Comparison of ENCODE assay signal across 8 mouse cellular contexts in the genomic region with DNA sequence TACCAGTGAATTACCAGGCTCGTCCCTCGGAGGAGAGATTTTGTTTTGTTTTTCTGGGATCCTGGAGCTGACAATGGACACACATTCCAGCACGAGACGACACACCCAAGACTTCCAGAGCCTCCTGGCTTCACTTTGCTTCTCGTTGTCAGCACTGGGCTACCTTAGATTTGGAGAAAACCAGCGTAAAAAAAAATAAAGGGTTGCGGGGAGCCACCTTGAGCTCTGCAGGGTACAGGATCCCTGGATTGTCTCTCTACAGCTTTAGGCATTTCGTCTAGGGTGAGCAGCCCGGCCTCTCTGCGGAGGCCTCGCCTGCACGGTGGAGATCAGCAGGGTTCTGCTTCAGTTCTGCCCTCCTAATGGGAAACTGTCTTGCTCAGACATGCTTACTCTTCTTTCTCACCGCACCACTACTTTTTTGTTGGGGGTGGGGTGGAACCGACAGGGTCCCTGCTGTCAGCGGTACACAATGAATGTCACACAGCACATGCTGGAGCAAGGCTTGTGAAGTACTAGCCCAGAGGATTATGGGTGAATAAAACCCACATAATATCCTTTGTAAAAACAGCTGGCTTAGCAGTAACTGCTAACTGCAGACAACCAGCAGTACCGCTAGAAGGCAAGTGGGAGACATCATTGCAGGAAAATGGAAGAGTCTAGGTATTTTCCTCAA.
DNase-seq lines count a peak whose midpoint lies in the region; ATAC-seq and TF ChIP-seq lines count a peak whose summit lies in the region.

No protein-coding gene starts in this region.

- no peaks in the 10 kb centered on the region for H3K27me3 ChIP-seq in heart, embryonic 12.5 days (replicated peaks)
- peaks cover 18% of the 10 kb centered on the region; the same call in 1 of the 2 replicates for H3K27me3 ChIP-seq in kidney, embryonic 16.5 days (ENCODE audit: insufficient read depth, low read length)
- H3K27me3 ChIP-seq in liver, adult 2 months (ENCODE audit: control insufficient read depth, insufficient read depth, low read length), result no peaks in the 10 kb centered on the region
- H3K27me3 ChIP-seq in midbrain, postnatal 0 days (ENCODE audit: insufficient read depth, low read length), result no peaks in the 10 kb centered on the region; the same call in 1 of the 2 replicates
- no peaks in the 10 kb centered on the region for H3K27me3 ChIP-seq in splenic B cell, adult 2 months (ENCODE audit: control insufficient read depth, insufficient read depth, low read length, poor library complexity, severe bottlenecking)

- H3K27ac ChIP-seq in heart, embryonic 12.5 days (ENCODE audit: poor library complexity, severe bottlenecking), result peak overlapping the region; percentile 84
- peak overlapping the region; percentile 83 for H3K27ac ChIP-seq in kidney, embryonic 16.5 days (ENCODE audit: low read length)
- peak overlapping the region; percentile 37; the same call in 1 of the 2 replicates for H3K27ac ChIP-seq in liver, adult 2 months (replicated peaks; ENCODE audit: insufficient read depth, low read depth, low read length)
- H3K27ac ChIP-seq in midbrain, postnatal 0 days (ENCODE audit: low read depth, low read length), result peak overlapping the region; percentile 79

- no peaks in the 10 kb centered on the region for H3K36me3 ChIP-seq in heart, embryonic 12.5 days
- H3K36me3 ChIP-seq in kidney, embryonic 16.5 days (ENCODE audit: insufficient read depth, low read length), result no peaks in the 10 kb centered on the region
- H3K36me3 ChIP-seq in liver, adult 2 months (ENCODE audit: control insufficient read depth, insufficient read depth, low read length), result no peaks in the 10 kb centered on the region
- H3K36me3 ChIP-seq in midbrain, postnatal 0 days (ENCODE audit: insufficient read depth, low read length), result no peaks in the 10 kb centered on the region
- H3K36me3 ChIP-seq in splenic B cell, adult 2 months (ENCODE audit: control insufficient read depth, insufficient read depth, low read length, poor library complexity, severe bottlenecking), result no peaks in the 10 kb centered on the region

- TF ChIP-seq CTCF in liver, adult 2 months (IDR thresholded peaks at IDR 0.05; ENCODE audit: low read depth, low read length), result peak; percentile 62; the same call in 1 of the 2 replicates
- TF ChIP-seq CTCF in midbrain, postnatal 0 days (IDR thresholded peaks at IDR 0.05), result peak; percentile 67

- no peak for TF ChIP-seq POLR2A in liver, adult 2 months (IDR thresholded peaks at IDR 0.05; ENCODE audit: extremely low read depth, insufficient read depth, low read length)

- 23% methylated on average over 16 of the region's 16 CpGs for WGBS in heart, embryonic 12.5 days
- 21% methylated on average over 16 of the region's 16 CpGs for WGBS in kidney, embryonic 16.5 days
- WGBS in liver, adult 2 months, result 6% methylated on average over 16 of the region's 16 CpGs
- 19% methylated on average over 16 of the region's 16 CpGs for WGBS in midbrain, postnatal 0 days

- H3K4me2 ChIP-seq in heart, embryonic 12.5 days, result peak overlapping the region; percentile 56
- peak overlapping the region; percentile 37 for H3K4me2 ChIP-seq in kidney, embryonic 16.5 days (replicated peaks; ENCODE audit: low read depth, low read length)
- H3K4me2 ChIP-seq in midbrain, postnatal 0 days (ENCODE audit: low read depth, low read length, poor library complexity, severe bottlenecking), result peak overlapping the region; percentile 33

- peak overlapping the region; percentile 17; the same call in 1 of the 2 replicates for H3K4me3 ChIP-seq in heart, embryonic 12.5 days
- peak overlapping the region; percentile 12 for H3K4me3 ChIP-seq in kidney, embryonic 16.5 days (ENCODE audit: low read length)
- H3K4me3 ChIP-seq in liver, adult 2 months (ENCODE audit: insufficient read depth, low read depth, low read length), result peak overlapping the region; percentile 36; the same call in 1 of the 2 replicates
- H3K4me3 ChIP-seq in midbrain, postnatal 0 days (ENCODE audit: low read depth, low read length), result no peak overlapping the region

- peak; percentile 61; the same call in 1 of the 2 replicates for ATAC-seq in heart, embryonic 12.5 days (ENCODE audit: insufficient number of reproducible peaks, low FRiP score)
- ATAC-seq in kidney, embryonic 16.5 days (ENCODE audit: low FRiP score, low TSS enrichment), result peak; percentile 66
- ATAC-seq in midbrain, postnatal 0 days (ENCODE audit: low FRiP score), result peak; percentile 90

- no peaks in the 10 kb centered on the region for H3K9me3 ChIP-seq in heart, embryonic 12.5 days (replicated peaks)
- H3K9me3 ChIP-seq in kidney, embryonic 16.5 days (ENCODE audit: low read length), result no peaks in the 10 kb centered on the region
- H3K9me3 ChIP-seq in midbrain, postnatal 0 days (ENCODE audit: low read length), result no peaks in the 10 kb centered on the region

- H3K4me1 ChIP-seq in heart, embryonic 12.5 days (replicated peaks), result peaks cover 10% of the 10 kb centered on the region; the same call in 1 of the 2 replicates
- 0 out of 2 replicates have a peak, but pooled peaks cover 7% of the 10 kb centered on the region for H3K4me1 ChIP-seq in kidney, embryonic 16.5 days (ENCODE audit: insufficient read depth, low read length)
- no peaks in the 10 kb centered on the region for H3K4me1 ChIP-seq in liver, adult 2 months (ENCODE audit: control insufficient read depth, insufficient read depth, low read length)
- H3K4me1 ChIP-seq in midbrain, postnatal 0 days (ENCODE audit: insufficient read depth, low read length), result no peaks in the 10 kb centered on the region

- DNase-seq in urinary bladder, adult 18-20 months (ENCODE audit: low spot score in 2 of 2), result peak; percentile 30 to 33
- DNase-seq in urinary bladder, postnatal 25 days (ENCODE audit: low spot score), result no peak
- DNase-seq in fat pad, adult 2 months (ENCODE audit: extremely low read depth, low read depth, low spot score), result peak; percentile 7
- DNase-seq in liver, adult 2 months (ENCODE audit: extremely low read depth, low read depth, low spot score), result peak; percentile 36
- DNase-seq in midbrain, postnatal 0 days (ENCODE audit: low spot score), result peak; percentile 85
- peak; percentile 40 for DNase-seq in splenic B cell, adult 2 months (ENCODE audit: low read depth, low spot score)

- H3K79me2 ChIP-seq in liver, adult 2 months (ENCODE audit: control insufficient read depth, insufficient read depth, low read length), result no peaks in the 10 kb centered on the region

- H3K9ac ChIP-seq in heart, embryonic 12.5 days, result peak overlapping the region; percentile 41; the same call in 1 of the 2 replicates
- 0 out of 2 replicates have a peak overlapping the region, but pooled peaks have one; percentile 5 for H3K9ac ChIP-seq in kidney, embryonic 16.5 days (replicated peaks; ENCODE audit: low read length)
- peak overlapping the region; percentile 21; the same call in 1 of the 2 replicates for H3K9ac ChIP-seq in liver, adult 2 months (ENCODE audit: low read depth, low read length)
- H3K9ac ChIP-seq in midbrain, postnatal 0 days (replicated peaks; ENCODE audit: low read length, poor library complexity, severe bottlenecking), result 0 out of 2 replicates have a peak overlapping the region, but pooled peaks have one; percentile 13
